ENCODE assay signal across 7 mouse cellular contexts in the genomic region with DNA sequence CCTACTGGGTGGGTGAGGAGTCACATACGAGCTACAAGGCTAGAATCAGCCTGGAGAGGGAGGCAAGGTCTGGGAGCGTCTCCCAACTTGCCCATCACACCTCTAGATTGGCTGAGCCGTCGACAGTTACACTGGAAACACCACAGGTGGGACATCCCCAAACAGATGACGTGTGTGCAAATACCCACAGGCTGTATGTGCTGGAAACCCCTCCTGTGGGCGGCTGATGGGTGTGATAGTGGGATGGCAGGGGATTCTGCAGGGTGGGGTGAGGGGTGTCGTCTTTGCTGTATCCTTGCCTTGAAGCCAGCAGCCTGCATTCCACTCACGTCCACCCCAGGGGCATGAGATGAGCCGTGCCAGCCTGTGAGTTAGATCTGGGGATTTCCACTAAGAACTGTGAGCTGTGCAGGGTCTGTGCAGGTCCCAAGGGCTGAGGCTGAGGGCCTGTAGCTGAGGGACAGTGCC. TPM values are rescaled to one million over a fixed set of nuclear protein-coding genes. Genes with fewer than 3 reads are reported as not detected.
A peak's percentile ranks its signal among the peaks of the same experiment; 100 is the strongest.
DNase-seq lines count a peak whose midpoint lies in the region; ATAC-seq lines count a peak whose summit lies in the region.

No protein-coding gene starts in this region.

- peaks cover 97% of the 10 kb centered on the region for H3K4me1 ChIP-seq in megakaryocyte, embryonic 14.5 days
- peaks cover 28% of the 10 kb centered on the region for H3K4me1 ChIP-seq in embryonic facial prominence, embryonic 12.5 days
- peaks cover 22% of the 10 kb centered on the region for H3K4me1 ChIP-seq in intestine, embryonic 14.5 days (replicated peaks; ENCODE audit: control insufficient read depth, insufficient read depth, low read length)
- peaks cover 41% of the 10 kb centered on the region for H3K4me1 ChIP-seq in neural tube, embryonic 13.5 days (replicated peaks)

- WGBS in embryonic facial prominence, embryonic 12.5 days: 63% methylated on average over 9 of the region's 9 CpGs
- WGBS in intestine, embryonic 14.5 days: 57% methylated on average over 9 of the region's 9 CpGs
- 63% methylated on average over 9 of the region's 9 CpGs for WGBS in neural tube, embryonic 13.5 days

- H3K9ac ChIP-seq in embryonic facial prominence, embryonic 12.5 days: peak overlapping the region; percentile 51
- H3K9ac ChIP-seq in intestine, embryonic 14.5 days (ENCODE audit: low read length): peak overlapping the region; percentile 50
- H3K9ac ChIP-seq in neural tube, embryonic 13.5 days: peak overlapping the region; percentile 74

- H3K36me3 ChIP-seq in megakaryocyte, embryonic 14.5 days (replicated peaks; ENCODE audit: low read length): peaks cover 51% of the 10 kb centered on the region
- peaks cover 20% of the 10 kb centered on the region; the same call in 1 of the 2 replicates for H3K36me3 ChIP-seq in embryonic facial prominence, embryonic 12.5 days
- H3K36me3 ChIP-seq in intestine, embryonic 14.5 days (ENCODE audit: control insufficient read depth, insufficient read depth, low read length): peaks cover 16% of the 10 kb centered on the region; the same call in 1 of the 2 replicates
- H3K36me3 ChIP-seq in neural tube, embryonic 13.5 days: peaks cover 26% of the 10 kb centered on the region

- DNase-seq in intestine, embryonic 14.5 days (ENCODE audit: low spot score): no peak
- DNase-seq in embryo, embryonic 11 days: no peak
- no peak for DNase-seq in gastrocnemius, postnatal 4 days (ENCODE audit: low spot score in 2 of 2)

- ATAC-seq in megakaryocyte, adult 5-6 weeks (ENCODE audit: poor library complexity, severe bottlenecking): no peak
- no peak for ATAC-seq in embryonic facial prominence, embryonic 12.5 days (ENCODE audit: insufficient number of reproducible peaks, insufficient read depth, low FRiP score, low TSS enrichment)
- no peak for ATAC-seq in intestine, embryonic 14.5 days (replicated peaks; ENCODE audit: low FRiP score, low TSS enrichment, low read depth)
- ATAC-seq in neural tube, embryonic 13.5 days (ENCODE audit: low read depth): peak; percentile 6; the same call in 1 of the 2 replicates

- peak overlapping the region; percentile 95 for H3K4me3 ChIP-seq in megakaryocyte, embryonic 14.5 days (replicated peaks)
- H3K4me3 ChIP-seq in embryonic facial prominence, embryonic 12.5 days: peak overlapping the region; percentile 50
- H3K4me3 ChIP-seq in intestine, embryonic 14.5 days (ENCODE audit: low read depth, low read length): peak overlapping the region; percentile 50
- H3K4me3 ChIP-seq in neural tube, embryonic 13.5 days: peak overlapping the region; percentile 53

- peak overlapping the region; percentile 69 for H3K4me2 ChIP-seq in embryonic facial prominence, embryonic 12.5 days (replicated peaks)
- H3K4me2 ChIP-seq in intestine, embryonic 14.5 days (ENCODE audit: low read length): peak overlapping the region; percentile 57
- H3K4me2 ChIP-seq in neural tube, embryonic 13.5 days: peak overlapping the region; percentile 76

- no peaks in the 10 kb centered on the region for H3K9me3 ChIP-seq in megakaryocyte, embryonic 14.5 days
- no peaks in the 10 kb centered on the region for H3K9me3 ChIP-seq in embryonic facial prominence, embryonic 12.5 days
- no peaks in the 10 kb centered on the region for H3K9me3 ChIP-seq in intestine, embryonic 14.5 days (ENCODE audit: control insufficient read depth, low read length)
- no peaks in the 10 kb centered on the region for H3K9me3 ChIP-seq in neural tube, embryonic 13.5 days

- H3K27ac ChIP-seq in embryonic facial prominence, embryonic 12.5 days: peak overlapping the region; percentile 95; the same call in 1 of the 2 replicates
- H3K27ac ChIP-seq in intestine, embryonic 14.5 days (ENCODE audit: low read depth): no peak overlapping the region
- H3K27ac ChIP-seq in neural tube, embryonic 13.5 days (replicated peaks): peak overlapping the region; percentile 92

- H3K27me3 ChIP-seq in megakaryocyte, embryonic 14.5 days (replicated peaks): peaks cover 15% of the 10 kb centered on the region
- peaks cover 18% of the 10 kb centered on the region for H3K27me3 ChIP-seq in embryonic facial prominence, embryonic 12.5 days
- H3K27me3 ChIP-seq in intestine, embryonic 14.5 days (replicated peaks; ENCODE audit: control insufficient read depth, insufficient read depth, low read length): peaks cover 15% of the 10 kb centered on the region; the same call in 1 of the 2 replicates
- peaks cover 19% of the 10 kb centered on the region for H3K27me3 ChIP-seq in neural tube, embryonic 13.5 days

RNA-seq across cellular contexts. Expression of gene Tnfrsf18, which starts 4.7 kb away (rescaled TPM):
- polyA plus RNA-seq in megakaryocyte, embryonic 14.5 days (2012; ENCODE audit: insufficient read depth, low replicate concordance): 2.9 TPM in 1 of 2 replicates, not detected in the other
- 2.7 and 10.3 TPM in 2 replicates for total RNA-seq in megakaryocyte, adult 5-6 weeks (2015)
- total RNA-seq in megakaryocyte, adult 5-6 weeks (2017): 6.0 and 7.2 TPM in 2 replicates
- 1.9 and 2.3 TPM in 2 replicates for polyA plus RNA-seq in embryonic facial prominence, embryonic 12.5 days (2016; fragmentation: Nextera tagmentation; extraction: Ambion mirVana)
- 1.6 and 2.0 TPM in 2 replicates for polyA plus RNA-seq in intestine, embryonic 14.5 days (2014; fragmentation: Nextera tagmentation; extraction: Ambion mirVana)
- polyA plus RNA-seq in neural tube, embryonic 13.5 days (2015; fragmentation: Nextera tagmentation; extraction: Ambion mirVana): 1.6 and 2.7 TPM in 2 replicates
- total RNA-seq in gastrocnemius, postnatal 4 days (2021): under 1 TPM; 0.62 to 0.66 TPM

RNA-seq across cellular contexts. Expression of gene Tnfrsf4, which starts 17.0 kb away (rescaled TPM):
- polyA plus RNA-seq in megakaryocyte, embryonic 14.5 days (2012; ENCODE audit: insufficient read depth, low replicate concordance): 2.3 and 9.4 TPM in 2 replicates
- 1.5 and 2.1 TPM in 2 replicates for total RNA-seq in megakaryocyte, adult 5-6 weeks (2015)
- 1.2 and 2.8 TPM in 2 replicates for total RNA-seq in megakaryocyte, adult 5-6 weeks (2017)
- polyA plus RNA-seq in embryonic facial prominence, embryonic 12.5 days (2016; fragmentation: Nextera tagmentation; extraction: Ambion mirVana): 0.70 and 1.1 TPM in 2 replicates
- polyA plus RNA-seq in intestine, embryonic 14.5 days (2014; fragmentation: Nextera tagmentation; extraction: Ambion mirVana): 0.50 and 0.56 TPM in 2 replicates
- 0.77 and 1.2 TPM in 2 replicates for polyA plus RNA-seq in neural tube, embryonic 13.5 days (2015; fragmentation: Nextera tagmentation; extraction: Ambion mirVana)
- total RNA-seq in gastrocnemius, postnatal 4 days (2021): 1 to 10 TPM in 1 of 2 experiments, under 1 TPM in 1; 0.93 to 1.4 TPM

RNA-seq across cellular contexts. Expression of gene Ttll10, which starts 28.5 kb away (rescaled TPM):
- polyA plus RNA-seq in megakaryocyte, embryonic 14.5 days (2012; ENCODE audit: insufficient read depth, low replicate concordance): not detected in 2 replicates
- not detected in 2 replicates for total RNA-seq in megakaryocyte, adult 5-6 weeks (2015)
- not detected in 2 replicates for total RNA-seq in megakaryocyte, adult 5-6 weeks (2017)
- polyA plus RNA-seq in embryonic facial prominence, embryonic 12.5 days (2016; fragmentation: Nextera tagmentation; extraction: Ambion mirVana): 1.0 and 1.5 TPM in 2 replicates
- 2.7 and 3.5 TPM in 2 replicates for polyA plus RNA-seq in intestine, embryonic 14.5 days (2014; fragmentation: Nextera tagmentation; extraction: Ambion mirVana)
- polyA plus RNA-seq in neural tube, embryonic 13.5 days (2015; fragmentation: Nextera tagmentation; extraction: Ambion mirVana): not detected in 2 replicates
- not detected for total RNA-seq in gastrocnemius, postnatal 4 days (2021)

RNA-seq across cellular contexts. Expression of gene Sdf4, which starts 38.0 kb away (rescaled TPM):
- 29.6 and 45.2 TPM in 2 replicates for polyA plus RNA-seq in megakaryocyte, embryonic 14.5 days (2012; ENCODE audit: insufficient read depth, low replicate concordance)
- 43.6 and 57.5 TPM in 2 replicates for total RNA-seq in megakaryocyte, adult 5-6 weeks (2015)
- total RNA-seq in megakaryocyte, adult 5-6 weeks (2017): 216 and 221 TPM in 2 replicates
- 141 and 143 TPM in 2 replicates for polyA plus RNA-seq in embryonic facial prominence, embryonic 12.5 days (2016; fragmentation: Nextera tagmentation; extraction: Ambion mirVana)
- polyA plus RNA-seq in intestine, embryonic 14.5 days (2014; fragmentation: Nextera tagmentation; extraction: Ambion mirVana): 157 and 165 TPM in 2 replicates
- polyA plus RNA-seq in neural tube, embryonic 13.5 days (2015; fragmentation: Nextera tagmentation; extraction: Ambion mirVana): 132 and 139 TPM in 2 replicates
- total RNA-seq in gastrocnemius, postnatal 4 days (2021): 100 to 1,000 TPM; 116 to 117 TPM

RNA-seq across cellular contexts. Expression of gene B3galt6, which starts 38.2 kb away (rescaled TPM):
- polyA plus RNA-seq in megakaryocyte, embryonic 14.5 days (2012; ENCODE audit: insufficient read depth, low replicate concordance): 3.3 and 5.3 TPM in 2 replicates
- total RNA-seq in megakaryocyte, adult 5-6 weeks (2015): 3.5 and 3.6 TPM in 2 replicates
- total RNA-seq in megakaryocyte, adult 5-6 weeks (2017): 3.5 and 4.0 TPM in 2 replicates
- polyA plus RNA-seq in embryonic facial prominence, embryonic 12.5 days (2016; fragmentation: Nextera tagmentation; extraction: Ambion mirVana): 18.4 and 20.3 TPM in 2 replicates
- 16.6 and 17.9 TPM in 2 replicates for polyA plus RNA-seq in intestine, embryonic 14.5 days (2014; fragmentation: Nextera tagmentation; extraction: Ambion mirVana)
- 25.1 and 25.5 TPM in 2 replicates for polyA plus RNA-seq in neural tube, embryonic 13.5 days (2015; fragmentation: Nextera tagmentation; extraction: Ambion mirVana)
- 1 to 10 TPM; 4.8 to 6.0 TPM for total RNA-seq in gastrocnemius, postnatal 4 days (2021)
